Mouse (Mus musculus) regulatory T cell (primary cell): ENCODE measurements around the gene Asic2.
"Not testable (repeated sequence)": the region's sequence is repeated elsewhere in the genome, so short reads cannot be mapped to it uniquely, and the experiment has no call there.

Source experiments
- in situ Hi-C: fragments of 300-600 bp; cut with MboI, MseI; formaldehyde crosslinking; loops from one replicate; pipeline ENCODE4 v1.15.1; 2025; ENCODE audit warnings: high pct_unique_total_duplicates

Asic2 gene

GRCm38 (mm10) chr11:81350498-81350897 is 617.8 kb downstream of the Asic2 start:
- in situ Hi-C loops, result not testable (repeated sequence)

GRCm38 (mm10) chr11:81331977-81332376 is 636.3 kb downstream of the Asic2 start:
- in situ Hi-C loops, result no loop called here

GRCm38 (mm10) chr11:81330982-81331381 is 637.3 kb downstream of the Asic2 start:
- in situ Hi-C loops, result no loop called here

- in situ Hi-C loops, result no loop called here
These were observed 640.2 kb downstream of the Asic2 start for GRCm38 (mm10) chr11:81328088-81328487.

- in situ Hi-C loops, result no loop called here
These were observed 645.1 kb downstream of the Asic2 start for GRCm38 (mm10) chr11:81323146-81323545.

- in situ Hi-C loops, result no loop called here
These were observed 645.8 kb downstream of the Asic2 start for GRCm38 (mm10) chr11:81322466-81322865.

- in situ Hi-C loops, result no loop called here
These were observed 678.2 kb downstream of the Asic2 start for GRCm38 (mm10) chr11:81290041-81290440.

- in situ Hi-C loops, result no loop called here
These were observed 685.1 kb downstream of the Asic2 start for GRCm38 (mm10) chr11:81283185-81283584.

GRCm38 (mm10) chr11:81280070-81280469 is 688.2 kb downstream of the Asic2 start:
- in situ Hi-C loops, result no loop called here

GRCm38 (mm10) chr11:81277406-81277805 is 690.9 kb downstream of the Asic2 start:
- in situ Hi-C loops, result no loop called here

- in situ Hi-C loops, result no loop called here
These were observed 695.4 kb downstream of the Asic2 start for GRCm38 (mm10) chr11:81272677-81273418.

GRCm38 (mm10) chr11:81271422-81271821 is 696.8 kb downstream of the Asic2 start:
- in situ Hi-C loops, result no loop called here

- in situ Hi-C loops, result no loop called here
These were observed 697.7 kb downstream of the Asic2 start for GRCm38 (mm10) chr11:81270518-81270917.

GRCm38 (mm10) chr11:81263757-81264156 is 704.5 kb downstream of the Asic2 start:
- in situ Hi-C loops, result no loop called here

GRCm38 (mm10) chr11:81263193-81263592 is 705.1 kb downstream of the Asic2 start:
- in situ Hi-C loops, result no loop called here

- in situ Hi-C loops, result no loop called here
These were observed 707.0 kb downstream of the Asic2 start for GRCm38 (mm10) chr11:81261259-81261658.

- in situ Hi-C loops, result not testable (repeated sequence)
These were observed 727.1 kb downstream of the Asic2 start for GRCm38 (mm10) chr11:81241183-81241582.

GRCm38 (mm10) chr11:81239966-81240681 is 728.1 kb downstream of the Asic2 start:
- in situ Hi-C loops, result no loop called here

- in situ Hi-C loops, result no loop called here
These were observed 729.2 kb downstream of the Asic2 start for GRCm38 (mm10) chr11:81239091-81239490.

- in situ Hi-C loops, result no loop called here
These were observed 732.2 kb downstream of the Asic2 start for GRCm38 (mm10) chr11:81236070-81236469.

GRCm38 (mm10) chr11:81223361-81223760 is 744.9 kb downstream of the Asic2 start:
- in situ Hi-C loops, result no loop called here

GRCm38 (mm10) chr11:81220786-81221185 is 747.5 kb downstream of the Asic2 start:
- in situ Hi-C loops, result no loop called here

GRCm38 (mm10) chr11:81205471-81205870 is 762.8 kb downstream of the Asic2 start:
- in situ Hi-C loops, result no loop called here
